Mouse (Mus musculus) MEL (cell line): ENCODE measurements around the gene Atg13. TPM values are rescaled to one million over a fixed set of nuclear protein-coding genes. Genes with fewer than 3 reads are reported as not detected.

ENCODE experiments used
- DNase-seq: peaks from one replicate; pipeline ENCODE4 v3.0.0; 2011; ENCODE audit warnings: low read depth, low spot score
- H3K27ac ChIP-seq: 2 replicates; pipeline ENCODE4 v1.5.1; 2012; ENCODE audit warnings: low read depth, mild to moderate bottlenecking, control low read depth, low read length, moderate library complexity; ENCODE audit not compliant: control insufficient read depth
- H3K27me3 ChIP-seq, 2 experiments: fragments of 150-350 bp in 1 of 2; sonication (generic) in 1 of 2; 2 replicates each; pipeline ENCODE4 v1.6.1; 2012; ENCODE audit warnings: low read length in 2 of 2, mild to moderate bottlenecking in 2 of 2, improper control_type of control experiment in 1 of 2, moderate library complexity in 1 of 2; ENCODE audit not compliant: insufficient read depth in 2 of 2, control insufficient read depth in 1 of 2
- H3K36me3 ChIP-seq, 2 experiments: 2 replicates each; pipeline ENCODE4 v1.6.1; 2012 to 2014; ENCODE audit warnings: low read length in 2 of 2, improper control_type of control experiment in 1 of 2, inconsistent platforms in 1 of 2, mild to moderate bottlenecking in 1 of 2; ENCODE audit not compliant: insufficient read depth in 2 of 2, control insufficient read depth in 1 of 2
- H3K4me1 ChIP-seq, 2 experiments: fragments of 150-350 bp in 1 of 2; sonication (generic) in 1 of 2; 2 replicates each; pipeline ENCODE4 v1.6.1; 2012; ENCODE audit warnings: low read length in 2 of 2, improper control_type of control experiment in 1 of 2, mild to moderate bottlenecking in 1 of 2; ENCODE audit not compliant: insufficient read depth in 2 of 2, control insufficient read depth in 1 of 2
- H3K4me3 ChIP-seq, 2 experiments: fragments of 150-350 bp in 1 of 2; sonication (generic) in 1 of 2; 2 replicates each; pipeline ENCODE4 v1.5.1; 2012; ENCODE audit warnings: low read depth in 2 of 2, low read length in 2 of 2, mild to moderate bottlenecking in 2 of 2, moderate library complexity in 2 of 2, control low read depth in 1 of 2, improper control_type of control experiment in 1 of 2; ENCODE audit not compliant: control insufficient read depth in 1 of 2, insufficient read depth in 1 of 2
- H3K79me2 ChIP-seq: 2 replicates; pipeline ENCODE4 v1.6.1; 2012; ENCODE audit warnings: mild to moderate bottlenecking, low read length, moderate library complexity; ENCODE audit not compliant: control insufficient read depth, poor library complexity, insufficient read depth
- H3K9ac ChIP-seq: 2 replicates; pipeline ENCODE4 v1.6.1; 2012; ENCODE audit warnings: low read depth, mild to moderate bottlenecking, control low read depth, low read length, moderate library complexity; ENCODE audit not compliant: control insufficient read depth, poor library complexity, severe bottlenecking
- H3K9me3 ChIP-seq: fragments of 150-350 bp; sonication (generic); replicated peaks from 2 replicates; pipeline ENCODE4 v1.6.1; 2012; ENCODE audit warnings: mild to moderate bottlenecking, low read length, improper control_type of control experiment, moderate library complexity; ENCODE audit not compliant: insufficient read depth
- BHLHE40 ChIP-seq: IDR thresholded peaks from 2 replicates; pipeline ENCODE4 v1.6.1; 2012; ENCODE audit warnings: low read depth, mild to moderate bottlenecking, inconsistent platforms, low read length, improper control_type of control experiment, borderline replicate concordance
- CHD1 ChIP-seq: IDR thresholded peaks from 2 replicates; pipeline ENCODE4 v1.6.1; 2012; ENCODE audit warnings: low read depth, mild to moderate bottlenecking, inconsistent platforms, low read length, improper control_type of control experiment
- CHD2 ChIP-seq: IDR thresholded peaks from 2 replicates; pipeline ENCODE4 v1.6.1; 2011; ENCODE audit warnings: low read length, improper control_type of control experiment
- E2F4 ChIP-seq: IDR thresholded peaks from 2 replicates; pipeline ENCODE4 v1.6.1; 2011; ENCODE audit warnings: low read depth, low read length, improper control_type of control experiment, borderline replicate concordance
- ELF1 ChIP-seq: IDR thresholded peaks from 2 replicates; pipeline ENCODE4 v1.6.1; 2014; ENCODE audit warnings: low read depth, mild to moderate bottlenecking, inconsistent platforms, low read length, improper control_type of control experiment, moderate library complexity
- EP300 ChIP-seq, 2 experiments: IDR thresholded peaks; 2 replicates each; pipeline ENCODE4 v1.6.1; 2011; ENCODE audit warnings: improper control_type of control experiment in 2 of 2, low read length in 2 of 2, low read depth in 1 of 2, mild to moderate bottlenecking in 1 of 2
- ETS1 ChIP-seq: IDR thresholded peaks from 2 replicates; pipeline ENCODE4 v1.6.1; 2012; ENCODE audit warnings: low read depth, mild to moderate bottlenecking, inconsistent platforms, low read length, improper control_type of control experiment, moderate library complexity
- GABPA ChIP-seq: IDR thresholded peaks from 2 replicates; pipeline ENCODE4 v1.6.1; 2012; ENCODE audit warnings: low read depth, mild to moderate bottlenecking, inconsistent platforms, low read length, improper control_type of control experiment, moderate library complexity
- GATA1 ChIP-seq: IDR thresholded peaks from 2 replicates; pipeline ENCODE4 v1.6.1; 2011; ENCODE audit warnings: low read depth, low read length, improper control_type of control experiment
- HCFC1 ChIP-seq: IDR thresholded peaks from 2 replicates; pipeline ENCODE4 v1.6.1; 2012; ENCODE audit warnings: low read depth, mild to moderate bottlenecking, inconsistent platforms, low read length, improper control_type of control experiment, moderate library complexity
- JUND ChIP-seq: IDR thresholded peaks from 2 replicates; pipeline ENCODE4 v1.6.1; 2011; ENCODE audit warnings: low read depth, mild to moderate bottlenecking, improper control_type of control experiment, low read length
- KAT2A ChIP-seq: conservative IDR thresholded peaks from 2 replicates; pipeline ENCODE4 v1.6.1; 2012; ENCODE audit warnings: low read depth, low read length, improper control_type of control experiment, inconsistent platforms
- MAFK ChIP-seq: IDR thresholded peaks from 2 replicates; pipeline ENCODE4 v1.6.1; 2011; ENCODE audit warnings: low read depth, mild to moderate bottlenecking, low read length, improper control_type of control experiment, borderline replicate concordance
- MAX ChIP-seq: IDR thresholded peaks from 2 replicates; pipeline ENCODE4 v1.6.1; 2011; ENCODE audit warnings: low read length, improper control_type of control experiment
- MAZ ChIP-seq: IDR thresholded peaks from 2 replicates; pipeline ENCODE4 v1.6.1; 2012; ENCODE audit warnings: low read depth, mild to moderate bottlenecking, inconsistent platforms, low read length, improper control_type of control experiment
- MEF2A ChIP-seq: IDR thresholded peaks from 2 replicates; pipeline ENCODE4 v1.6.1; 2014; ENCODE audit warnings: low read depth, mild to moderate bottlenecking, inconsistent platforms, low read length, improper control_type of control experiment; ENCODE audit not compliant: poor library complexity, insufficient replicate concordance, severe bottlenecking; ENCODE audit errors: extremely low read depth
- MXI1 ChIP-seq: IDR thresholded peaks from 2 replicates; pipeline ENCODE4 v1.6.1; 2011; ENCODE audit warnings: mild to moderate bottlenecking, low read depth, low read length, improper control_type of control experiment
- MYC ChIP-seq: IDR thresholded peaks from 2 replicates; pipeline ENCODE4 v1.6.1; 2011; ENCODE audit warnings: low read depth, mild to moderate bottlenecking, low read length, improper control_type of control experiment, moderate library complexity
- NELFE ChIP-seq: IDR thresholded peaks from 2 replicates; pipeline ENCODE4 v1.6.1; 2011; ENCODE audit warnings: low read depth, low read length, improper control_type of control experiment
- NRF1 ChIP-seq: IDR thresholded peaks from 2 replicates; pipeline ENCODE4 v1.6.1; 2014; ENCODE audit warnings: low read depth, mild to moderate bottlenecking, inconsistent platforms, low read length, improper control_type of control experiment, moderate library complexity; ENCODE audit not compliant: poor library complexity, insufficient read depth, severe bottlenecking
- POLR2A ChIP-seq, 2 experiments: IDR thresholded peaks; 2 replicates each; pipeline ENCODE4 v1.6.1; 2011 to 2012; ENCODE audit warnings: low read length in 2 of 2, mild to moderate bottlenecking in 2 of 2, control low read depth in 1 of 2, improper control_type of control experiment in 1 of 2, low read depth in 1 of 2, moderate library complexity in 1 of 2; ENCODE audit not compliant: control insufficient read depth in 1 of 2, insufficient read depth in 1 of 2, poor library complexity in 1 of 2
- POLR2AphosphoS2 ChIP-seq: IDR thresholded peaks from 2 replicates; pipeline ENCODE4 v1.6.1; 2011; ENCODE audit warnings: low read length, improper control_type of control experiment
- RCOR1 ChIP-seq: IDR thresholded peaks from 2 replicates; pipeline ENCODE4 v1.6.1; 2012; ENCODE audit warnings: low read depth, mild to moderate bottlenecking, inconsistent platforms, low read length, improper control_type of control experiment
- SIN3A ChIP-seq: IDR thresholded peaks from 2 replicates; pipeline ENCODE4 v1.6.1; 2012; ENCODE audit warnings: low read length, improper control_type of control experiment, inconsistent platforms
- SMC3 ChIP-seq: IDR thresholded peaks from 2 replicates; pipeline ENCODE4 v1.6.1; 2011; ENCODE audit warnings: low read depth, low read length, improper control_type of control experiment
- TAL1 ChIP-seq: IDR thresholded peaks from 2 replicates; pipeline ENCODE4 v1.6.1; 2012; ENCODE audit warnings: mild to moderate bottlenecking, inconsistent platforms, low read length, moderate library complexity, mixed read lengths
- TBP ChIP-seq: IDR thresholded peaks from 2 replicates; pipeline ENCODE4 v1.8.0; 2011; ENCODE audit warnings: low read depth, low read length, improper control_type of control experiment
- TCF12 ChIP-seq: IDR thresholded peaks from 2 replicates; pipeline ENCODE4 v1.6.1; 2014; ENCODE audit warnings: low read depth, mild to moderate bottlenecking, inconsistent platforms, low read length, improper control_type of control experiment, moderate library complexity
- UBTF ChIP-seq: IDR thresholded peaks from 2 replicates; pipeline ENCODE4 v1.6.1; 2012; ENCODE audit warnings: low read depth, mild to moderate bottlenecking, inconsistent platforms, low read length, improper control_type of control experiment, moderate library complexity, borderline replicate concordance; ENCODE audit not compliant: insufficient read depth
- USF1 ChIP-seq: IDR thresholded peaks from 2 replicates; pipeline ENCODE4 v1.6.1; 2014; ENCODE audit warnings: low read depth, mild to moderate bottlenecking, inconsistent platforms, low read length, improper control_type of control experiment, moderate library complexity
- USF2 ChIP-seq, 2 experiments: IDR thresholded peaks; 2 replicates each; pipeline ENCODE4 v1.6.1; 2011 to 2012; ENCODE audit warnings: improper control_type of control experiment in 2 of 2, low read length in 2 of 2, borderline replicate concordance in 1 of 2, inconsistent platforms in 1 of 2, low read depth in 1 of 2, mild to moderate bottlenecking in 1 of 2; ENCODE audit not compliant: insufficient read depth in 1 of 2
- ZC3H11A ChIP-seq: IDR thresholded peaks from 2 replicates; pipeline ENCODE4 v1.6.1; 2012; ENCODE audit warnings: low read depth, mild to moderate bottlenecking, inconsistent platforms, low read length, improper control_type of control experiment
- ZKSCAN1 ChIP-seq: IDR thresholded peaks from 2 replicates; pipeline ENCODE4 v1.6.1; 2012; ENCODE audit warnings: low read depth, mild to moderate bottlenecking, inconsistent platforms, low read length, improper control_type of control experiment, moderate library complexity
- ZMIZ1 ChIP-seq: IDR thresholded peaks from 2 replicates; pipeline ENCODE4 v1.6.1; 2012; ENCODE audit warnings: low read depth, mild to moderate bottlenecking, inconsistent platforms, low read length, improper control_type of control experiment, moderate library complexity
- ZNF384 ChIP-seq: IDR thresholded peaks from 2 replicates; pipeline ENCODE4 v1.6.1; 2012; ENCODE audit warnings: low read depth, mild to moderate bottlenecking, inconsistent platforms, low read length, improper control_type of control experiment
- polyA plus RNA-seq, 2 experiments: library from polyadenylated mRNA; stranded (reverse) in 1 of 2; unstranded in 1 of 2; fragments of >175 nt in 1 of 2; fragments of >200 nt in 1 of 2; gene quantifications; 2 replicates each; pipeline versions ENCODE4 v1.2.1 to v1.2.4; 2012; ENCODE audit warnings: low replicate concordance in 2 of 2, low read depth in 1 of 2; ENCODE audit not compliant: insufficient read length in 2 of 2, insufficient read depth in 1 of 2, missing spikeins in 1 of 2
- total RNA-seq: library from RNA; depleted of rRNA; stranded (reverse); fragments of 300-350 nt; gene quantifications from 2 replicates; pipeline ENCODE4 v1.2.3, GENCODE M21; 2012

Atg13 gene
- total and polyA plus RNA-seq, 3 experiments = 8.4 to 27.7 TPM; not detected in 1

DNA sequence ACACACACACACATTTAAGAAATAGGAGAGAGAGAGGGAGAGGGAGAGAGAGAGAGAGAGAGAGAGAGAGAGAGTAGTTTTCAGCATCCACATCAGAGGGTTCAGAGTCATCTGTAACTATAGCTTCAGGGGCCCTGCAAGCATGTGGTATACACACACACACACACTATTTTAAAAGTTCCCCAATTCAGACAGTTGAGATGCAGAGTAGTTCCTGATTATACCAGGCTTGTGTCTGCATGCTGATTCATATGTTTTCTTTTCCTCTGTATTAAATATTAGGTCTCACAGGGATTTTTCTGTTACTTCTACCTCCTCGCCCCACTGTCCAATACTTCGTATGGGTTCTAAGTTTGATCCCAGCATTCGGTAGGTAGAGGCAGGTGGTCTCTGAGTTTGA lies 16.6 kb upstream of the Atg13 start:
- DNase-seq = peak; percentile 70
- Histone ChIP-seq H3K4me3 (no peak overlapping the region), H3K79me2 (peaks cover 12% of the 10 kb centered on the region), H3K4me1 (peaks cover 17 to 18% of the 10 kb centered on the region in 2 experiments), H3K9ac (no peak overlapping the region), H3K27ac (peak overlapping the region; percentile 27; the same call in 1 of the 2 replicates), H3K27me3 (no peaks in the 10 kb centered on the region), H3K9me3 (no peaks in the 10 kb centered on the region), H3K36me3 (peaks cover 0 to 24% of the 10 kb centered on the region in 2 experiments; a peak in 2 of 4 replicates)
- no peak for TF ChIP-seq CHD1
- TF ChIP-seq CHD2 = no peak
- TF ChIP-seq JUND = no peak
- no peak for TF ChIP-seq SMC3
- TF ChIP-seq TAL1 = no peak
- no peak for TF ChIP-seq GATA1
- TF ChIP-seq KAT2A = no peak
- no peak for TF ChIP-seq MAZ
- no peak for TF ChIP-seq USF2 (IDR thresholded peaks at IDR 0.05; ENCODE audit: borderline replicate concordance in 1 of 2, insufficient read depth in 1 of 2, low read depth in 1 of 2, low read length in 2 of 2)
- no peak for TF ChIP-seq POLR2AphosphoS2
- TF ChIP-seq ZMIZ1 = no peak
- TF ChIP-seq MXI1 = peak; percentile 60; the same call in 1 of the 2 replicates
- no peak for TF ChIP-seq GABPA
- TF ChIP-seq ZNF384 = no peak
- TF ChIP-seq POLR2A (IDR thresholded peaks at IDR 0.05; ENCODE audit: control insufficient read depth in 1 of 2, insufficient read depth in 1 of 2, low read depth in 1 of 2, low read length in 2 of 2, poor library complexity in 1 of 2) = no peak
- TF ChIP-seq ZKSCAN1 = no peak
- no peak for TF ChIP-seq MAFK
- TF ChIP-seq ELF1 = no peak
- 0 out of 2 replicates have a peak, but pooled peaks have one; percentile 25 for TF ChIP-seq ETS1
- TF ChIP-seq MYC = peak; percentile 79
- TF ChIP-seq BHLHE40 = no peak
- no peak for TF ChIP-seq ZC3H11A
- no peak for TF ChIP-seq NELFE
- no peak for TF ChIP-seq HCFC1
- TF ChIP-seq USF1 = no peak
- peak; percentile 45; the same call in 1 of the 2 replicates for TF ChIP-seq SIN3A
- TF ChIP-seq MEF2A = no peak
- TF ChIP-seq MAX = peak; percentile 61; the same call in 1 of the 2 replicates
- no peak for TF ChIP-seq TBP
- TF ChIP-seq EP300 (IDR thresholded peaks at IDR 0.05; ENCODE audit: low read depth in 1 of 2, low read length in 2 of 2) = peak in 1 of 2 experiments; percentile 26; a peak in 1 of 4 replicates
- no peak for TF ChIP-seq RCOR1
- no peak for TF ChIP-seq E2F4
- no peak for TF ChIP-seq UBTF
- no peak for TF ChIP-seq TCF12
- no peak for TF ChIP-seq NRF1
